Mouse (Mus musculus) forebrain, embryonic 14.5 days (tissue): ENCODE data around the gene Ubr2. TPM values are rescaled to one million over a fixed set of nuclear protein-coding genes. Genes with fewer than 3 reads are reported as not detected.

Source experiments
- ATAC-seq: fragments of 200-750 bp; cut with Nextera tagmentation; 2 replicates; pipeline ENCODE4 v1.8.0; 2017; ENCODE audit warnings: mild to moderate bottlenecking, moderate library complexity
- DNase-seq: peaks from one replicate; pipeline ENCODE4 v3.0.0-alpha.2; 2015; ENCODE audit warnings: low spot score
- H3K27ac ChIP-seq: fragments of 300-500 bp; sonication (generic); 2 replicates; pipeline ENCODE4 v1.5.1; 2014; ENCODE audit warnings: low read depth, mild to moderate bottlenecking, control low read depth, low read length, moderate library complexity
- H3K27me3 ChIP-seq: fragments of 300-500 bp; sonication (generic); replicated peaks from 2 replicates; pipeline ENCODE4 v1.6.1; 2014; ENCODE audit warnings: low read length, control low read depth, mixed read lengths; ENCODE audit not compliant: control insufficient read depth, insufficient read depth
- H3K36me3 ChIP-seq: fragments of 300-500 bp; sonication (generic); 2 replicates; pipeline ENCODE4 v1.6.1; 2014; ENCODE audit warnings: low read length, control low read depth; ENCODE audit not compliant: control insufficient read depth, insufficient read depth
- H3K4me1 ChIP-seq: fragments of 300-500 bp; sonication (generic); 2 replicates; pipeline ENCODE4 v1.6.1; 2014; ENCODE audit warnings: antibody characterized with exemption, low read length, control low read depth; ENCODE audit not compliant: control insufficient read depth, insufficient read depth
- H3K4me2 ChIP-seq: fragments of 300-500 bp; sonication (generic); 2 replicates; pipeline ENCODE4 v1.6.1; 2014; ENCODE audit warnings: mild to moderate bottlenecking, control low read depth, low read length
- H3K4me3 ChIP-seq: fragments of 300-500 bp; sonication (generic); 2 replicates; pipeline ENCODE4 v1.5.1; 2014; ENCODE audit warnings: low read depth, low read length, control low read depth
- H3K9ac ChIP-seq: fragments of 300-500 bp; sonication (generic); 2 replicates; pipeline ENCODE4 v1.6.1; 2014; ENCODE audit warnings: mild to moderate bottlenecking, low read length, control low read depth, moderate library complexity
- H3K9me3 ChIP-seq: fragments of 300-500 bp; sonication (generic); replicated peaks from 2 replicates; pipeline ENCODE4 v1.6.1; 2016; ENCODE audit warnings: low read length, control low read depth, mixed read lengths; ENCODE audit not compliant: control insufficient read depth
- WGBS: fragments of 180-500 bp; shearing (Covaris S2); extraction: QIAGEN DNeasy Blood & Tissue Kit; methylation state at CpG from one replicate; pipeline ENCODE4 v1.1.7; 2014; 5-methylcytosine and 5-hydroxymethylcytosine counted together
- polyA plus RNA-seq: library from polyadenylated mRNA; unstranded; fragments of >200 nt; fragmentation: Nextera tagmentation; extraction: Ambion mirVana; gene quantifications from 2 replicates; pipeline ENCODE4 v1.2.1, GENCODE M21; 2014

The Ubr2 gene
- polyA plus RNA-seq, 1 experiment from 2014 or later: 14.7 TPM

DNA sequence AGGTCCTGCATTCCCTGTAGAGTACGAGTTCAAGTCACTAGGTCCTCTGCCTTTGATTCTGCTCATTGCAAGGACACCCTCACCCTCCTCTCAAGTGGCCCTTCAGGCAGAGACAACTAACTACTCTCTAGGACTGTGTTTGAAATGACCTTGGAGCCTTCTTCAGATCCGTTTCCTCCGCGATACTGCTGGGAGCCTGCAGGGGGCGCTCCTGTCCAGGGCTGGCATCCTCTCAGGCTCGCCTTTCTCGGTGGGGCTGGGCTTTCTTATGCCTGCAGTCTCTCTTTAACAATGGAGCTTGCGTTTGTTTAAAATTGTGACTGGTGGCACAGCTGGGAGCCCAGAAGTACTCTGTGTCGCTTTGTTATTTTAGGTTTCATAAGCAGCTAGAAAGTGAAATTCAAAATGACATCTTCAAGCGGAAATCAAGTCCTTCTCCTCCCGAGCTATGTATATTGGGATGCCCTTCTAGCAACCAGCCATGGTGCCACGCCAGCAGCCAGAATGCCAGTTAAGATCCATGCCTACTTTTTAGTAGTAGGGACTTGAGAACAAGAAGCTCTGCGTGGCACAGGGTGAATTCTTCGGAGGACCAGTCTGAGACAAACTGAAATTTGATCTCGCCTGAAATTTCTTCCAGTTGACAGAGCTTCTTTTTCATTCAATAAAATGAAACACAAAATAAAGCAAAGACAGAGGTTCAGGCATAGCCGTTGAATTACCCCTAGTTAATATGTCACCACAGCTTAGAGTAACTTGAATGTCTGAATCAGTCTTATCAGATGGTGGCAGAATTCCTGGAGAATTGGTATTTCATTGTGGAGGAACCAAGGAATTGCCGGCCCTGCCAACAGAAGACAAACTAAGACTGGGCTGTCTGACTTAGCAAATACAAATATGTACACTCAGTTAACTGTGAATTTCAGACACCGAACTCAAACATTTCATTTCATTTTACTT, 28.8 kb upstream of the Ubr2 start:
- no peaks in the 10 kb centered on the region for H3K36me3 ChIP-seq
- ATAC-seq (peak; percentile 78), DNase-seq (peak; percentile 86)
- WGBS: 17% methylated on average over 18 of the region's 18 CpGs
- H3K27me3 ChIP-seq: no peaks in the 10 kb centered on the region
- peak overlapping the region; percentile 36; the same call in 1 of the 2 replicates for H3K9ac ChIP-seq
- H3K4me2 ChIP-seq: peak overlapping the region; percentile 41
- no peaks in the 10 kb centered on the region for H3K4me1 ChIP-seq
- no peak overlapping the region for H3K27ac ChIP-seq
- no peaks in the 10 kb centered on the region for H3K9me3 ChIP-seq
- peak overlapping the region; percentile 8; the same call in 1 of the 2 replicates for H3K4me3 ChIP-seq

DNA sequence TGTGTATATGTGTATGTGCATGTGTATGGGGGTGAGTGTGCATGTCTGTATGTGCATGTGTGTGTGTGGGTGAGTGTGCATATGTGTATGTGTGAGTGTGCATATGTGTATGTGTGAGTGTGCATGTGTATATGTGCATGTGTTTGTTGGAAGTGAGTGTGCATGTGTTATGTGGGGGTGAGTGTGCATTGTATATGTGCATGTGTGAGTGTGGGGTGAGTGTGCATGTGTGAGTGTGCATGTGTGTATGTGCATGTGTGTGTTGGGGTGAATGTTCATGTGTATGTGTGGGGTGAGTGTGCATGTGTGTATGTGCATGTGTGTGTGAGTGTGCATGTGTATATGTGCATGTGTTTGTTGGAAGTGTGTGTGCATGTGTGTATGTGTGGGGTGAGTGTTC, 24.2 kb upstream of the Ubr2 start:
- no peak overlapping the region for H3K4me3 ChIP-seq
- ATAC-seq (no peak), DNase-seq (no peak)
- H3K4me2 ChIP-seq: no peak overlapping the region
- H3K36me3 ChIP-seq: no peaks in the 10 kb centered on the region
- H3K9me3 ChIP-seq: no peaks in the 10 kb centered on the region
- no peak overlapping the region for H3K9ac ChIP-seq
- H3K27ac ChIP-seq: no peak overlapping the region
- no peaks in the 10 kb centered on the region for H3K4me1 ChIP-seq
- no peaks in the 10 kb centered on the region for H3K27me3 ChIP-seq

DNA sequence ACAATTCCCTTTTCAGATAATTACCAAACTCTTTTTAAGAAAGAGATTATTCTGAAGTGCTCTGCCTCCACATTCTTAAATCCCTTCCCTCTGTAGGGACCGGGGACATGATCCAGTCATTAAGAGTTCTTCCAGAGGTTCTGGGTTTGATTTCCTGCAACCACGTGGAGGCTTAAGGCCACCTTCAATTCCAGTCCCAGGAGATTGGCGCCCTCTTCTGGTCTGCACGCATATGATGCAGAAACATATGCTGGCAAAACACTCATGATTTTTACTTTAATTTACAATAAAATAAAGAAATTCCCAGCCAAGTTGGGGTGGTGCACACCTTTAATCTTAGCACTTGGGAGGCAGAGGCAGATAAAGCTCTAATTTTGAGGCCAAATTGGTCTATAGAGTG, 23.3 kb upstream of the Ubr2 start:
- no peaks in the 10 kb centered on the region for H3K9me3 ChIP-seq
- H3K9ac ChIP-seq: no peak overlapping the region
- no peaks in the 10 kb centered on the region for H3K36me3 ChIP-seq
- ATAC-seq (no peak), DNase-seq (peak; percentile 66)
- H3K4me3 ChIP-seq: no peak overlapping the region
- no peaks in the 10 kb centered on the region for H3K27me3 ChIP-seq
- 2% methylated on average over 4 of the region's 4 CpGs for WGBS
- H3K4me2 ChIP-seq: no peak overlapping the region
- no peaks in the 10 kb centered on the region for H3K4me1 ChIP-seq
- H3K27ac ChIP-seq: no peak overlapping the region

DNA sequence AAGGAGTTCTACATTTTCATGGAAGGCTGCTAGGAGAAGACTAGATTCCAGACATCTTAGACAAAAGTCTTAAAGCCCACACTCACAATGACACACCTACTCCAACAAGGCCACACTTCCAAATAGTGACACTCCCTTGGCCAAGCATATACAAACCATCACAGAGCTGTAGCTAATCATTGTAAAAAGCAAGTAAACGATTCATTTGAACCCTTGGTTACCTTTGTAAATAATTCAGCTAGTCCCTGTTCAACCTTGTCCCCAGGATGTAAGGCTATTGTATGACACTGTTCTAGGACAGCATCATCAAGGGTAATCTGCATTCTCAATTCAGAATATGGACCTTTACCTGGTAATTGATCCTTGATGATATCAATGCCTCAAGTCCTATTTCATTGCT, 14.4 kb upstream of the Ubr2 start:
- H3K4me2 ChIP-seq: no peak overlapping the region
- ATAC-seq: no peak
- no peaks in the 10 kb centered on the region for H3K36me3 ChIP-seq
- H3K4me3 ChIP-seq: no peak overlapping the region
- DNase-seq: no peak
- no peak overlapping the region for H3K9ac ChIP-seq
- no peak overlapping the region for H3K27ac ChIP-seq
- H3K27me3 ChIP-seq: no peaks in the 10 kb centered on the region
- H3K4me1 ChIP-seq: no peaks in the 10 kb centered on the region
- H3K9me3 ChIP-seq: no peaks in the 10 kb centered on the region
- 71% methylated on average over 1 of the region's 1 CpGs for WGBS

DNA sequence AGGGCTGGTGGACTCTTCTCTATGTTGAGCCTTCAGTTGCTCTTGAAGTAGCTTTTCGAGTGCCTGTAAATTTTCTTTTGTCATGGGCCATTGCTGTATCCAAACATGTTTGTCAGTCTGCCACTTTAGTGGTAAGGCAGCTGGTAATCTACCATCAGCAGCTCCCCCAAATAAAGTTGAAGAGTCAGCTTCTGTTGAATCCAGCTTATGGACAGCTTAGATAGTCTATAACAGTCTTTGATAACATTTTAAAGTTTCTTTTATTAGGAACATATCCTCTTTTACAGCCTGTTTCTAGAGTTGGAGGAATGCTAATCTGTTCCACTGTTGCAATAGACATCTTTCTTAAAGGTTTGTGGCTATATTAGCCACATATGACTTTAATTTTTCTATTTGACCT, 13.0 kb upstream of the Ubr2 start:
- Histone ChIP-seq H3K4me3 (no peak overlapping the region), H3K4me2 (no peak overlapping the region), H3K36me3 (no peaks in the 10 kb centered on the region), H3K27me3 (no peaks in the 10 kb centered on the region), H3K9ac (no peak overlapping the region), H3K27ac (no peak overlapping the region), H3K9me3 (no peaks in the 10 kb centered on the region), H3K4me1 (no peaks in the 10 kb centered on the region)
- no peak for ATAC-seq
- no peak for DNase-seq
- WGBS: 72% methylated on average over 1 of the region's 1 CpGs

DNA sequence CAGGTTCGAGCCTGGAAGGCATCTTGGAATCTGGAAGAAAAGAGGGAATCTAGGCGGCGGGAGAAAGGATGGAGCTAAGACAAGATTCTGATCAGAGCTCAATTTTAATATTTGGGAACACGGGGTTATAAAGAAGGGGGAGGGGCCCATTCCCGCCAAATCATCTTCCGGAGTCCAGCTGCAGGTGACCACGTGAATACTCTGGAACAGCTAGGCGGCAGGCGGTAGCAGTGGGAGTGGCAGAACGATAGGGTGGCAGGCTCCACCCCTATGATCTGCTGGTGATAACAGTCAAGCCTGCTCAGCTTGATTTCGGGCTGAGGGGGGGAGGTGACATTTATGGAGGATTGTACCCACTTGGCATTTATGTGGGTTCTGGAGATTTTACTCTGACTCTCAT, 2.5 kb upstream of the Ubr2 start:
- Histone ChIP-seq H3K9me3 (no peaks in the 10 kb centered on the region), H3K4me3 (no peak overlapping the region), H3K9ac (no peak overlapping the region), H3K4me2 (no peak overlapping the region), H3K27ac (no peak overlapping the region), H3K36me3 (no peaks in the 10 kb centered on the region), H3K4me1 (peaks cover 14% of the 10 kb centered on the region), H3K27me3 (no peaks in the 10 kb centered on the region)
- 45% methylated on average over 11 of the region's 11 CpGs for whole genome bisulfite sequencing
- DNase-seq: no peak
- ATAC-seq: no peak

DNA sequence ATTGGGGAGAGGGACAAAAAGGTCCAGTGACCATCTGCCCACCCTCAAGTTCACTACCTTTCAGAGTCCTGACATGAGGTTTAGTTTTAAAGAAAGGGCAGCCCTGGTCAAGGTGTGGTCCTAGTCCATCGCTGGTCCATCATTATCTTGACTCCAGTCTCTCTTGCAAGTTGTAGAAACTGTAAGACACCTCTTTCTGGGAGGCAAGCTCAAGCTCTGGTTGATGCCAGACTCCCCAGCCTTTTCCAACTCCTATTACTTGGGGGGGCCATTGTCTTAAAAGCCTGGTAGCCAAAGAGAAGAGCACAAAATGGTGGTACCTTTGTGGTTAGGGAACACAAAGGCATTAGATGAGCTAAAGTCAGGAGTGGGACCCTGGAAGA, 1.3 kb upstream of the Ubr2 start:
- Histone ChIP-seq H3K4me2 (no peak overlapping the region), H3K27me3 (no peaks in the 10 kb centered on the region), H3K36me3 (0 out of 2 replicates have a peak, but pooled peaks cover 8% of the 10 kb centered on the region), H3K9me3 (no peaks in the 10 kb centered on the region), H3K4me3 (no peak overlapping the region), H3K4me1 (peaks cover 14% of the 10 kb centered on the region), H3K9ac (no peak overlapping the region), H3K27ac (no peak overlapping the region)
- DNase-seq (no peak), ATAC-seq (no peak)
- 97% methylated on average over 1 of the region's 1 CpGs for WGBS

DNA sequence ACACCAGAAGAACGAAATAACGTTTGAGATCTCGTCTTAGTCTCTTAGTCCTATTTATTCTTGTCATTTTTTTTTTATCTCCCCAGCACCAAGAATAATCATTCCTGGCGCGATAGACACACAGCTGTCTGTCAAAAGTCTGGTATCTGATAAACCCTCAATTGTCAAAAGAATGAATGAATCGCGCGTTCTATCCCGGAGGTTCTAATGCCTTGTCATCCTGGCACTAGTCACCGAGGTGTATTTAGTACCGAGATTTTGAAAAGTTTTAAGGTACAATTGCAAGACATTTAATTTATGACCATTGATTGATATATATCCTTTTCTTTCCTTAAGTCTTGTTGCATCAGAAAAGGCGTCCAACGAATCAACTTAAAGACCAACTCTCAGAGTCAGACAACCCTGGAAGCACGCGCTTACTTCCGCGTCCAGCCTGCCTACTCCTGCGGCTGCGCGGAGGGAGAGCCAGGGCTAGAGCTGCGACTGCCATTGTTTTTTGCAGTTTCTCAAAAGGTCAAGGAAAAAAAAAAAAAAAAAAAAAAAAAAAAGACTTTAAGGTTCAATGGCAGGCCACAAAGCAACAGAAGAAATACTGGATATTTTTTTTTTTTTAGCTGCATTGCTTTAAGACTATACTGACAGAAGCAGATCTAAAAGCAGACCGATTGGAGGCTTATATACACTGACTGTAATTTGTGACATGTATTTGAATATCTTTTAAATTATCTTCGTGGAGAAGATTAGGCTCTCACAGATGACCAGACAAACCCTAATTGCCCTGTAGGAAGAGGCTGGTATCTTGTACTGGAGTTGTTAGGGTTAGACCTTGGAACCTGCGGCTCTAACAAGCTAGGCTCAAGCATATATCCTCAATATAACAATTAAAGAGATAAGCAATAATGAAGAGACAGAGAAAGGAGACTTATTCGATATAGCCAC, 635 bp upstream of the Ubr2 start:
- H3K9me3 ChIP-seq: no peaks in the 10 kb centered on the region
- H3K4me2 ChIP-seq: peak overlapping the region; percentile 86
- 12% methylated on average over 25 of the region's 25 CpGs for WGBS
- ATAC-seq: peak; percentile 81
- 0 out of 2 replicates have a peak, but pooled peaks cover 11% of the 10 kb centered on the region for H3K36me3 ChIP-seq
- peak; percentile 89 for DNase-seq
- peak overlapping the region; percentile 87 for H3K4me3 ChIP-seq
- H3K9ac ChIP-seq: no peak overlapping the region; the same call in 1 of the 2 replicates
- peaks cover 14% of the 10 kb centered on the region for H3K4me1 ChIP-seq
- no peak overlapping the region; the same call in 1 of the 2 replicates for H3K27ac ChIP-seq
- H3K27me3 ChIP-seq: no peaks in the 10 kb centered on the region
